Mouse (Mus musculus) T-helper 1 cell (primary cell): ENCODE measurements around the gene Dnajb4.
"Not testable (repeated sequence)": the region's sequence is repeated elsewhere in the genome, so short reads cannot be mapped to it uniquely, and the experiment has no call there.

Experiments used
- in situ Hi-C: fragments of 300-600 bp; cut with MboI, MseI; formaldehyde crosslinking; loops from one replicate; pipeline ENCODE4 v1.15.1; 2025; ENCODE audit warnings: high pct_unique_total_duplicates

Dnajb4 gene

GRCm38 (mm10) chr3:152149449-152149848 is 60.7 kb downstream of the Dnajb4 start:
- in situ Hi-C loops = loop anchor here (10.0 kb wide), 1 partner anchor 435 kb away; no protein-coding TSS in a partner anchor

GRCm38 (mm10) chr3:152147085-152147831 is 62.8 kb downstream of the Dnajb4 start:
- in situ Hi-C loops = loop anchor here (10.0 kb wide), 1 partner anchor 438 kb away; no protein-coding TSS in a partner anchor

- in situ Hi-C loops = loop anchor here (10.0 kb wide), 1 partner anchor 440 kb away; no protein-coding TSS in a partner anchor
Measured at GRCm38 (mm10) chr3:152145186-152145585, 64.9 kb downstream of the Dnajb4 start.

DNA sequence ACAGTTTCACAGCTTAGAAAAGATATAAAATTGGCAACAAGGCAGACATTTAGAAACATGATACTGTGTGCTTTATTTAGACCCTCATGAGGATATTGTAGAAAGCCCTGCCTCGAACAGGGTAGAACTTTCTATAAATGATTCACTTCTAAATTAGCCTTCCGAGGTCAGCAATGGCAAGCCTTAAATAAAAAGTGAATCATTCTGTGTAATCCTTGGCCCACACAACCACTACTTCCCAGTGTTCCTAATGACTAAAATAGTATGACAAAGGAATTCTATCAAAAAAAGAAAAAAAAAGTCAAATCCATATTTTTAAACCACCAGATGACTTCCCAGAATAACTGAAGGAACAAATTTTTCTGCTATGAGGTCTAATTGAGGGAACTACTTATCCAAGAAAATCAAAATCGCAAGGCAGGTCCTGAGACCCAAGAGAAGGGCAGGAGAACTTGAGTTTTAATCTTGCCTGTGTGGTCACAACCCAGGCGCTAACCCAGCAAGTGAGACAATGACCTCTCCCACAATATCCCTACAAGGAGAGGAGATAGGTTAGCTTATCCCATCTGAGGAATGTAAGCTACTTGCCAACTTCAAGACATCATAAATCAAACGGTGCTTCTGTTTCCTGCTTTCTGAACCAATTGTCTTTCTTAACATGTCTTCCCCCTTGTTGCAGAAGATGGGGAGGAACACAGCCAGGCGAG is 67.0 kb downstream of the Dnajb4 start:
- in situ Hi-C loops = loop anchor here (10.0 kb wide), 1 partner anchor 442 kb away; no protein-coding TSS in a partner anchor

DNA sequence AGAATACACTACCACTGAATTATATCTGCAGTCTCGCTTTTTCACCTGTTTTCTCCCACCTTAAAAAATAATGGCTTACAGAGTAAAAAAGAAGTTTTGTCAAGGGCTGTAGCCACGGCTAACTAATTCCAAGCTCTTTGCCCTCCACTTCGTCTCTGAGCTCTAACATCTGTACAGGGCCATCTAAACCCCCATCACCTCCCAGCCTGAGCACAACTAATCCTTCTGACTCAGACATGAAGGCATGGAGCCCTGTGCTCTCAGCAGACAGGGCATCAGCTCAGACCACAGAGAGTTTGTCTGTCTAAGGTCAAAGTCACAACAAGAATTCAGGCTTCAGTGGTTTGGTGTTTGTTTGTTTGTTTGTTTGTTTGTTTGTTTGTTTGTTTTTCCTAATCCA is 68.0 kb downstream of the Dnajb4 start:
- in situ Hi-C loops = loop anchor here (10.0 kb wide), 1 partner anchor 443 kb away; no protein-coding TSS in a partner anchor

DNA sequence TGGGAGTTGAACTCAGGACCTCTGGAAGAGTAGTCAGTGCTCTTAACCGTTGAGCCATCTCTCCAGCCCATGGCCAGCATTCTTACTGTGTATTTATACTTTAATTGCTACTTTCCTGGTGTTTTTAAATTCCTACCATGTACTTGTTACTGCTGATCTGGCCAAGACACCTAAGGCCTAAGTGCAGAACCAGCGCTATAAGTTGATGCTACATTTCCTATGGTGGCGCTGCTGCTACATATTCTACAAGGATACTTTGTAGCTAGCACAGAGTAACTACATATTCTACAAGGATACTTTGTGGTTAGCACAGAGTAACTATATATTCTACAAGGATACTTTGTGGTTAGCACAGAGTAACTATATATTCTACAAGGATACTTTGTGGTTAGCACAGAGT is 70.8 kb downstream of the Dnajb4 start:
- in situ Hi-C loops = not testable (repeated sequence)

GRCm38 (mm10) chr3:152136106-152136505 is 74.0 kb downstream of the Dnajb4 start:
- in situ Hi-C loops = not testable (repeated sequence)

DNA sequence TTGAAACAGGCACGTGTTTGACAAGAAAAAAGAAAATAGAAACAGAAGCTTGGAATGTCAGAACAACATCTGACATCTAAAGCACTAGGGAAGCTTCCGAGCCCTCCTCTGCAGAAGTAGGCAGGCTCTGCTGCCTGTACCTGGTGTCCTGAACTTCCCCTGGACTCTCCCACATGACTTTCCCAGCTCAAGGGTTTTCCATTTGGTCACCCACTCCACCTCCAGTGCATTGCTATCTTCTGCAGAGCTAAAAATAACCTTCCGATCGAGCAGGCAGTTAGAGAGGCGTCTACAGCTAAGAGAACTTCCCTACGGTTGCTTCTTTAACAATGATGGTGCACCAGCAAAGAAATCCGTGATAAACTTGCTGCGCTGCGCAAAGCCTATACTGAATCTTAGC is 76.5 kb downstream of the Dnajb4 start:
- in situ Hi-C loops = no loop called here

DNA sequence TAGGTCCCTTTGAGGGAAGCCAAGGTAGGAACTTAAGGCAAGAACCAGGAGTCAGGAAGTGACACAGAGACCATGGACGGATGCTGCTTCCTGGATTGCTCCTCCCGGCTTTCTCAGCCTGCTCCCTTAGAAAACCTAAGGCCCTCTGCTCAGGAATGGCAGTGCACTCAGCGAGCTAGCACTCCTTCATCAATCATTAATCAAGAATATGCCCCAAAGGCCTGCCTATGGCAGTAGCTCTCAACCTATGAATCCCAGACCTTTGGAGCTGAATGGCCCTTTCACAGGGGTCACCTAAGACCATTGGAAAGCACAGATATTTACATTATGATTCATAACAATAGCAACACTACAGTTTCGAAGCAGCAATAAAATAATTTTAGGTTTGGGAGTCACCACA is 79.1 kb downstream of the Dnajb4 start:
- in situ Hi-C loops = no loop called here

- in situ Hi-C loops = not testable (repeated sequence)
Measured at GRCm38 (mm10) chr3:152129426-152129825, 80.7 kb downstream of the Dnajb4 start.

DNA sequence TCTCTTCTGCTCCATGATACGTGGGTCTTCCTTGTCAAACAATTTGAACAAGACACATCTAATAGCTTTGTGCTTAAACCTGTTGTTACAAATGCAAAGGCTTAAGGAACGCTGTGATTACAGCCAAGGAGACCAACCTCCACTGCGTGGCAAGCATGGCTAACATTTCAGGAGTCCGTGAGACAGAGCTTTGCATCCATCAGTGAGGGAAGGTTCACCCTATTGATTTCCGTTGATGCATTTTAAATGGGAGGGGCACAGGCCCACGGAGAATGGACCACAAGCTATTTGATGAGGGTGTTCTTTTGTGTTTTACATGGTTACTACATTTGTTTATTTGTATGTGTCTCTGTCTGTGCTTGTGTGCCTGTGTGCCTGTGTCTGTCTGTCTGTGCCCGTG is 81.5 kb downstream of the Dnajb4 start:
- in situ Hi-C loops = no loop called here
